Comparison of ENCODE assay signal across 21 mouse cellular contexts in genomic region chr12:29107720-29108051, GRCm38 (mm10).
A peak's percentile ranks its signal among the peaks of the same experiment; 100 is the strongest.
DNase-seq lines count a peak whose midpoint lies in the region; ATAC-seq and TF ChIP-seq lines count a peak whose summit lies in the region.
"Had no signal": no experiment of that assay in that cellular context is flagged by ENCODE, and none has a peak within 500 bp of the region (broad histone marks: within the 10 kb centered on the region; RNA-seq: fewer than 3 reads in every experiment).

No protein-coding gene starts in this region.

- no peak overlapping the region for H3K4me3 ChIP-seq in forebrain, embryonic 10.5 days
- H3K4me3 ChIP-seq in forebrain, postnatal 0 days (ENCODE audit: low read depth, low read length) = no peak overlapping the region
- no peak overlapping the region for H3K4me3 ChIP-seq in hindbrain, embryonic 14.5 days (replicated peaks; ENCODE audit: low read length)
- H3K4me3 ChIP-seq in midbrain, embryonic 12.5 days = no peak overlapping the region
- no peak overlapping the region for H3K4me3 ChIP-seq in neural tube, embryonic 15.5 days (replicated peaks)
- H3K4me3 ChIP-seq: embryonic facial prominence, embryonic 13.5 days; heart, embryonic 13.5 days; intestine, embryonic 15.5 days; lung, embryonic 15.5 days had no signal

- H3K27me3 ChIP-seq in forebrain, embryonic 10.5 days (ENCODE audit: poor library complexity, severe bottlenecking) = no peaks in the 10 kb centered on the region; the same call in 1 of the 2 replicates
- H3K27me3 ChIP-seq in forebrain, postnatal 0 days (ENCODE audit: insufficient read depth, low read length) = no peaks in the 10 kb centered on the region
- no peaks in the 10 kb centered on the region for H3K27me3 ChIP-seq in hindbrain, embryonic 14.5 days (ENCODE audit: control insufficient read depth, insufficient read depth, low read length)
- peaks cover 11% of the 10 kb centered on the region for H3K27me3 ChIP-seq in midbrain, embryonic 12.5 days
- H3K27me3 ChIP-seq in neural tube, embryonic 15.5 days (replicated peaks) = no peaks in the 10 kb centered on the region
- H3K27me3 ChIP-seq: embryonic facial prominence, embryonic 13.5 days; heart, embryonic 13.5 days; intestine, embryonic 15.5 days; lung, embryonic 15.5 days; Patski had no signal

- no peak overlapping the region for H3K9ac ChIP-seq in forebrain, postnatal 0 days
- H3K9ac ChIP-seq in hindbrain, embryonic 14.5 days = peak overlapping the region; percentile 28; the same call in 1 of the 2 replicates
- H3K9ac ChIP-seq in midbrain, embryonic 12.5 days (replicated peaks) = no peak overlapping the region
- no peak overlapping the region for H3K9ac ChIP-seq in neural tube, embryonic 15.5 days (replicated peaks)
- H3K9ac ChIP-seq: embryonic facial prominence, embryonic 13.5 days; heart, embryonic 13.5 days; intestine, embryonic 15.5 days; liver, embryonic 14.5 days; lung, embryonic 15.5 days had no signal

- no peaks in the 10 kb centered on the region for H3K36me3 ChIP-seq in forebrain, embryonic 10.5 days (replicated peaks)
- no peaks in the 10 kb centered on the region for H3K36me3 ChIP-seq in forebrain, postnatal 0 days (ENCODE audit: insufficient read depth)
- H3K36me3 ChIP-seq in hindbrain, embryonic 14.5 days (replicated peaks; ENCODE audit: control insufficient read depth, insufficient read depth) = no peaks in the 10 kb centered on the region
- H3K36me3 ChIP-seq in midbrain, embryonic 12.5 days = no peaks in the 10 kb centered on the region
- no peaks in the 10 kb centered on the region for H3K36me3 ChIP-seq in neural tube, embryonic 15.5 days
- H3K36me3 ChIP-seq: embryonic facial prominence, embryonic 13.5 days; heart, embryonic 13.5 days; intestine, embryonic 15.5 days; lung, embryonic 15.5 days had no signal

- no peak for DNase-seq in forebrain, embryonic 10.5 days (ENCODE audit: extremely low spot score, low spot score)
- DNase-seq in forebrain, postnatal 0 days = no peak
- no peak for DNase-seq in hindbrain, embryonic 14.5 days (ENCODE audit: low spot score)
- DNase-seq in cerebellum, adult 9-11 months = no peak
- no peak for DNase-seq in gastrocnemius, postnatal 14 days
- no peak for DNase-seq in gastrocnemius, postnatal 10 days
- DNase-seq: adrenal gland, postnatal 10 days; cerebellum, postnatal 10 days; heart, postnatal 36 days; layer of hippocampus, postnatal 36 days; lung, postnatal 4 days; spleen, adult 18-20 months; thymus, postnatal 36 days had no signal

- WGBS in forebrain, embryonic 10.5 days = 88% methylated on average over 3 of the region's 3 CpGs
- WGBS in forebrain, postnatal 0 days = 27% methylated on average over 3 of the region's 3 CpGs
- WGBS in hindbrain, embryonic 14.5 days = 43% methylated on average over 3 of the region's 3 CpGs
- 66% methylated on average over 3 of the region's 3 CpGs for WGBS in midbrain, embryonic 12.5 days
- WGBS in neural tube, embryonic 15.5 days = 45% methylated on average over 3 of the region's 3 CpGs

- peak overlapping the region; percentile 9; the same call in 1 of the 2 replicates for H3K27ac ChIP-seq in forebrain, embryonic 10.5 days
- H3K27ac ChIP-seq in forebrain, postnatal 0 days (ENCODE audit: low read depth, low read length) = no peak overlapping the region
- H3K27ac ChIP-seq in hindbrain, embryonic 14.5 days = peak overlapping the region; percentile 81
- H3K27ac ChIP-seq in midbrain, embryonic 12.5 days (replicated peaks) = peak overlapping the region; percentile 69
- H3K27ac ChIP-seq in neural tube, embryonic 15.5 days (replicated peaks) = peak overlapping the region; percentile 62
- H3K27ac ChIP-seq: embryonic facial prominence, embryonic 13.5 days; heart, embryonic 13.5 days; intestine, embryonic 15.5 days; liver, embryonic 14.5 days; lung, embryonic 15.5 days had no signal

- intact Hi-C loops in gastrocnemius, postnatal 14 days (cut with DNase I; ENCODE audit: low total_unique reads) = no loop called here

- H3K4me2 ChIP-seq in forebrain, postnatal 0 days (ENCODE audit: low read depth) = no peak overlapping the region
- H3K4me2 ChIP-seq in hindbrain, embryonic 14.5 days (replicated peaks) = no peak overlapping the region
- no peak overlapping the region for H3K4me2 ChIP-seq in midbrain, embryonic 12.5 days (replicated peaks)
- H3K4me2 ChIP-seq in neural tube, embryonic 15.5 days = no peak overlapping the region
- H3K4me2 ChIP-seq: embryonic facial prominence, embryonic 13.5 days; heart, embryonic 13.5 days; intestine, embryonic 15.5 days; lung, embryonic 15.5 days had no signal

- no peaks in the 10 kb centered on the region for H3K9me3 ChIP-seq in forebrain, embryonic 10.5 days
- no peaks in the 10 kb centered on the region for H3K9me3 ChIP-seq in forebrain, postnatal 0 days (ENCODE audit: low read length)
- H3K9me3 ChIP-seq in hindbrain, embryonic 14.5 days (ENCODE audit: control insufficient read depth, low read length) = no peaks in the 10 kb centered on the region
- H3K9me3 ChIP-seq in midbrain, embryonic 12.5 days = no peaks in the 10 kb centered on the region
- H3K9me3 ChIP-seq in neural tube, embryonic 15.5 days (replicated peaks) = no peaks in the 10 kb centered on the region
- H3K9me3 ChIP-seq: embryonic facial prominence, embryonic 13.5 days; heart, embryonic 13.5 days; intestine, embryonic 15.5 days; lung, embryonic 15.5 days had no signal

- no peak for TF ChIP-seq CTCF in forebrain, postnatal 0 days (IDR thresholded peaks at IDR 0.05; ENCODE audit: low read depth)

- H3K4me1 ChIP-seq in forebrain, embryonic 10.5 days = peaks cover 20% of the 10 kb centered on the region
- peaks cover 5% of the 10 kb centered on the region; the same call in 1 of the 2 replicates for H3K4me1 ChIP-seq in forebrain, postnatal 0 days (ENCODE audit: insufficient read depth)
- H3K4me1 ChIP-seq in hindbrain, embryonic 14.5 days (replicated peaks; ENCODE audit: control insufficient read depth, insufficient read depth, low read length) = peaks cover 21% of the 10 kb centered on the region
- H3K4me1 ChIP-seq in midbrain, embryonic 12.5 days = peaks cover 22% of the 10 kb centered on the region
- peaks cover 22% of the 10 kb centered on the region for H3K4me1 ChIP-seq in neural tube, embryonic 15.5 days
- H3K4me1 ChIP-seq: embryonic facial prominence, embryonic 13.5 days; heart, embryonic 13.5 days; intestine, embryonic 15.5 days; lung, embryonic 15.5 days had no signal

- ATAC-seq in forebrain, postnatal 0 days = no peak
- no peak for ATAC-seq in hindbrain, embryonic 14.5 days (ENCODE audit: low FRiP score)
- ATAC-seq in midbrain, embryonic 12.5 days (ENCODE audit: low FRiP score, low read depth) = peak; percentile 57; the same call in 1 of the 2 replicates
- peak; percentile 44 for ATAC-seq in neural tube, embryonic 15.5 days (ENCODE audit: low FRiP score)
- ATAC-seq: intestine, embryonic 15.5 days; Patski had no signal

Comparison
In these comparisons a context has a peak if more than half of its experiments do, and no peak if none do; other contexts are left out.
1. ATAC-seq: peak in midbrain, embryonic 12.5 days (single experiment) and neural tube, embryonic 15.5 days (single experiment); none in forebrain, postnatal 0 days (single experiment) and hindbrain, embryonic 14.5 days (single experiment).